Mouse (Mus musculus) megakaryocyte, embryonic 14.5 days (primary cell): ENCODE measurements at regions not wholly inside any gene's neighbourhood (a gene's known extent, or its start where the extent isn't known, plus 50 kb on each side); places are given as distances from the start of the nearest gene placed in this dataset.

Experiments
- H3K27me3 ChIP-seq: replicated peaks from 2 replicates; pipeline ENCODE3; 2012; ENCODE audit warnings: inconsistent platforms
- H3K36me3 ChIP-seq: replicated peaks from 2 replicates; pipeline ENCODE3; 2012; ENCODE audit warnings: low read length, inconsistent platforms, mixed read lengths
- H3K4me1 ChIP-seq: 2 replicates; pipeline ENCODE4 v1.6.1; 2012; ENCODE audit warnings: inconsistent platforms
- H3K4me3 ChIP-seq: replicated peaks from 2 replicates; pipeline ENCODE3; 2012; ENCODE audit warnings: moderate library complexity, mild to moderate bottlenecking, inconsistent platforms
- H3K9me3 ChIP-seq: 2 replicates; pipeline ENCODE4 v1.6.1; 2012; ENCODE audit warnings: inconsistent platforms
- FLI1 ChIP-seq: IDR thresholded peaks from 2 replicates; pipeline ENCODE4 v1.6.1; 2012; ENCODE audit warnings: low read length, inconsistent platforms, mixed read lengths
- GATA1 ChIP-seq: IDR thresholded peaks from 3 replicates; pipeline ENCODE4 v1.6.1; 2012; ENCODE audit warnings: mixed read lengths, low read length, inconsistent platforms, borderline replicate concordance

DNA sequence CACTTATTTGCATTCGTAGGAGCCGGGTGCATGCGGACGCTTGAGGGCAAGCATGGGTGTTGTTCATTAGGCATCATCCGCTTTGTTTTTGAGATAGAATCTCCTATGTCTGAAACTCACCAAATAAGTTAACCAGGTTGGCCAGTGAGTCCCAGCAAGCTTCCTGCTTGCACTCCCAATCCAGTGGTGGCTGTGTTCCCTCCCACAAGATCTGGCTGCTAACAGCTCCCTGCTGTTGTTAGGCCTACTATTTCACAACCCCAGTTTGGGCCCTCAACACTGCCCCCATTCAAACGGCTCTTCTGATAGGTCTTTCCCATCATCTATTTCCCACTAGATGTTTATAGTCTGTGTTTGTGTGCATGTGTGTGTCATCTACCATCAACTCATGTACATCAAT, 56.3 kb upstream of the Rgma start:
- TF ChIP-seq GATA1 (no peak), FLI1 (no peak)
- H3K27me3 ChIP-seq: peaks cover 5% of the 10 kb centered on the region
- H3K4me3 ChIP-seq: no peak overlapping the region
- H3K36me3 ChIP-seq: no peaks in the 10 kb centered on the region
- no peaks in the 10 kb centered on the region for H3K9me3 ChIP-seq
- no peaks in the 10 kb centered on the region for H3K4me1 ChIP-seq

DNA sequence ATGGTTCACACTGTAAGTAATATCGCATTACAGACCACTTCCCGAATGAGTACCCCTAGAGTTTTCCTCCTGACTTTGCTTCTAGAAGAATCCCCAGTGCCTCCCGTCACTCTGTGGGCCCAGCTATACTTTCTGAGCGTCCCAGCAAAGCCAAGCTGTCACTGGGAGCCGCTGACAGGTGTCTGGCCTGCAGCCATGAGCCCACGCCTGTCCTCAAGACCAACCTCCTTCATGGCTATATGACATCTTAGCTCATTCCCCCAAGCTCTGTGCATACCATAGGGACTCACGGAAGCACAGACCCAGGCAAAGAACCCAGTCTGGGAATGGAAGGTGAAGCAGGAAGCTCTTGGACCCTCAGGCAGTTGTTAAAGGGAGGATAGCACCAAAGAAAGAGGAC, 55.3 kb upstream of the Rgma start:
- Histone ChIP-seq H3K4me1 (no peaks in the 10 kb centered on the region), H3K4me3 (no peak overlapping the region), H3K36me3 (no peaks in the 10 kb centered on the region), H3K27me3 (peaks cover 5% of the 10 kb centered on the region), H3K9me3 (no peaks in the 10 kb centered on the region)
- no peak for TF ChIP-seq FLI1
- TF ChIP-seq GATA1: no peak

DNA sequence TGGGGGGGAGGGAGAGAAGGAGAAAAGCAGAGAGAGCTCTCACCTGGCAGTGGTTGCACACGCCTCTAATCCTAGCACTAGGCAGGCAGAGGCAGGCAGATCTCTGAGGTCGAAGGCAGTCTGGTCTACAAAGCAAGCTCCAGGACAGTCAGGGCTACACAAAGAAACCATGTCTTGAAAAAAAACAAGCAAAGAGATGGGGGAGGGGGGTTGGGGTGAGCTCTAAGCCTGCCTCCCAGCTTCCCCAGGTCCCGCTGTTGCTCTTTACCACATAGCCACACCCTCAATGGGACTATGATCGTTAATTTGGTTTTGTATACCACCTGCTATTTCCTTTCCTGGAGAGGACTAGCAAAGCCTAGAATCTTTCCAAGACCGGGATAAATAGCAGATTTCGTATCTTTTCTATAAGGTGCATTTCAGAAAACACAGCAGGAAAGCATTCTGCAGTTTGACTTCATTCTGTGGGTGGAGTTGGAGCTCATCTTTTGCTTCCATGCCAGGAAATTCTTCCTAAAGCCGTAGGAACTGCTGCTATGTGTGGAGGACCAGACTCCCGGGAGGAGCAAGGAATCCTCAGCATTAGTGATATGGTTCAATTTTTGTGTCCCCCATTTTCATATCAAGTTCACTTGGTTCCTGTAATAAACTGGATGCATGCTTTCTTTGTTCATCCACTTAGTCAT, 52.7 kb upstream of the Rgma start:
- peaks cover 5% of the 10 kb centered on the region for H3K27me3 ChIP-seq
- no peaks in the 10 kb centered on the region for H3K36me3 ChIP-seq
- no peaks in the 10 kb centered on the region for H3K9me3 ChIP-seq
- no peak overlapping the region for H3K4me3 ChIP-seq
- TF ChIP-seq GATA1 (no peak), FLI1 (no peak)
- H3K4me1 ChIP-seq: no peaks in the 10 kb centered on the region

DNA sequence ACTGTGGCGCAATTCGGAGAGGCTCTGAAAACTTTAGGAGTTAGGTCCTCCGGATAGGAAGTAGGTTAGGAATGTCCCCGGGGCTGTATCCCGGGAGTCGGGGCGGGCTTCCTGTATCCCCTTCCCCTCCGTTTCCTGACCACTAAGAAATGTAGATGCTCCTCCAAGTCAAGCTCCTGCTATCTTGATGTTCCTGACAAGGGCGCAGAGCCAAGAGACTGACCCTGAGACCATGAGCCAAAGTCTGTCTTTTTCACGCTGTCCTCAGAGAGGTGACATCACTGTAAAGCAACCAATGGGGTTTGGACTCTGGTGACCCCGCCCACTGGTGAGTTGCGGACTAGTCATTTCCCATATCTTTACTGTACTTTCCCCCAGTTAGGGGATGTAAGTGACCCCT, 51.8 kb upstream of the Rgma start:
- Histone ChIP-seq H3K36me3 (no peaks in the 10 kb centered on the region), H3K4me1 (no peaks in the 10 kb centered on the region), H3K9me3 (no peaks in the 10 kb centered on the region), H3K27me3 (peaks cover 8% of the 10 kb centered on the region), H3K4me3 (no peak overlapping the region)
- no peak for TF ChIP-seq FLI1
- no peak for TF ChIP-seq GATA1

DNA sequence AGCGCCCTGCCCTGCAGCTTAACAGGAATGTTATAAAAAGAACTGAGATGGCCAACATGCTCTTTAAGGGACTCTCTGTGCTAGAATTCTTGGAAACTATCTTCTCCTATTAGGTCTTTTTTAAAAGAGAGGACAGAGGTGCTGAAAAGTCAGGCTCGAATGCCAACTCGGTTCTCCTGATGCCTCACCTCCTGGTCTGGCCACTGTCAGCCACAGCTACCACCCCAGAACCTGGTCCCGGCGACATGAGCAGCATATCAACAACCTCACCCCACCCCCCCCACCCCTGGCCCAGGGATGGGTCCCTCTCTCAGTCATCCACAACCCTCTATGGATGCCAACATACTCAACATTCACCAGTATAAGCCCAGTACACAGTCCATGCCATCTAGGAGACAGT, 49.8 kb upstream of the Rgma start:
- peaks cover 11% of the 10 kb centered on the region for H3K27me3 ChIP-seq
- no peaks in the 10 kb centered on the region for H3K9me3 ChIP-seq
- H3K4me3 ChIP-seq: no peak overlapping the region
- TF ChIP-seq GATA1 (no peak), FLI1 (no peak)
- no peaks in the 10 kb centered on the region for H3K4me1 ChIP-seq
- no peaks in the 10 kb centered on the region for H3K36me3 ChIP-seq
